In genomic region chr4:120668551-120668950, GRCm38 (mm10) we compare ENCODE assay signal across 10 mouse cellular contexts. TPM values are rescaled to one million over a fixed set of nuclear protein-coding genes. Genes with fewer than 3 reads are reported as not detected.
DNase-seq lines count a peak whose midpoint lies in the region; ATAC-seq lines count a peak whose summit lies in the region.
"Had no signal": no experiment of that assay in that cellular context is flagged by ENCODE, and none has a peak within 500 bp of the region (broad histone marks: within the 10 kb centered on the region; RNA-seq: fewer than 3 reads in every experiment).

No protein-coding gene starts in this region.

- DNase-seq in kidney, adult 11 months, result peak; percentile 30
- peak; percentile 38 to 60 for DNase-seq in adrenal gland, postnatal 36 days
- peak; percentile 47 to 54 for DNase-seq in heart, postnatal 14 days
- DNase-seq in thymus, postnatal 0 days (ENCODE audit: low spot score), result no peak
- DNase-seq: left cerebral cortex, postnatal 4 days had no signal

- no peaks in the 10 kb centered on the region for H3K9me3 ChIP-seq in kidney, embryonic 14.5 days (ENCODE audit: control insufficient read depth, low read length)
- no peaks in the 10 kb centered on the region for H3K9me3 ChIP-seq in liver, embryonic 16.5 days (replicated peaks; ENCODE audit: control insufficient read depth, low read length)
- H3K9me3 ChIP-seq in intestine, embryonic 16.5 days (ENCODE audit: control insufficient read depth, low read length), result no peaks in the 10 kb centered on the region
- H3K9me3 ChIP-seq: neural tube, embryonic 13.5 days had no signal

- H3K4me2 ChIP-seq in kidney, embryonic 14.5 days (replicated peaks; ENCODE audit: low read depth, low read length), result no peak overlapping the region
- H3K4me2 ChIP-seq in liver, embryonic 16.5 days (ENCODE audit: low read depth, low read length), result peak overlapping the region; percentile 95
- H3K4me2 ChIP-seq in intestine, embryonic 16.5 days (ENCODE audit: low read depth, low read length), result no peak overlapping the region

- 92% methylated on average over 4 of the region's 4 CpGs for WGBS in kidney, embryonic 14.5 days
- WGBS in liver, embryonic 16.5 days (ENCODE audit: insufficient replicate concordance), result 76% methylated on average over 4 of the region's 4 CpGs
- WGBS in intestine, embryonic 16.5 days, result 89% methylated on average over 4 of the region's 4 CpGs

- no peaks in the 10 kb centered on the region for H3K4me1 ChIP-seq in kidney, embryonic 14.5 days (ENCODE audit: control insufficient read depth, insufficient read depth, low read length)
- H3K4me1 ChIP-seq in liver, embryonic 16.5 days (ENCODE audit: control insufficient read depth, low read depth, low read length), result peaks cover 56% of the 10 kb centered on the region
- peaks cover 14% of the 10 kb centered on the region; the same call in 1 of the 2 replicates for H3K4me1 ChIP-seq in intestine, embryonic 16.5 days (ENCODE audit: control insufficient read depth, insufficient read depth, low read length)

- ATAC-seq in kidney, embryonic 14.5 days (ENCODE audit: low FRiP score, low TSS enrichment), result no peak
- no peak for ATAC-seq in liver, embryonic 16.5 days (ENCODE audit: low read depth)
- ATAC-seq in megakaryocyte-erythroid progenitor cell, adult 5-6 weeks (replicated peaks; ENCODE audit: low FRiP score, low TSS enrichment, poor library complexity, severe bottlenecking), result no peak
- no peak for ATAC-seq in intestine, embryonic 16.5 days

- no peak overlapping the region for H3K9ac ChIP-seq in kidney, embryonic 14.5 days (ENCODE audit: low read depth, low read length)
- peak overlapping the region; percentile 93 for H3K9ac ChIP-seq in liver, embryonic 16.5 days (ENCODE audit: low read depth, low read length)
- H3K9ac ChIP-seq in intestine, embryonic 16.5 days (ENCODE audit: low read depth, low read length), result no peak overlapping the region
- H3K9ac ChIP-seq: neural tube, embryonic 13.5 days had no signal

- no peaks in the 10 kb centered on the region for H3K36me3 ChIP-seq in kidney, embryonic 14.5 days (ENCODE audit: control insufficient read depth, insufficient read depth, low read length)
- no peaks in the 10 kb centered on the region for H3K36me3 ChIP-seq in liver, embryonic 16.5 days (ENCODE audit: control insufficient read depth, insufficient read depth)
- no peaks in the 10 kb centered on the region for H3K36me3 ChIP-seq in intestine, embryonic 16.5 days (ENCODE audit: control insufficient read depth, insufficient read depth, low read length)
- H3K36me3 ChIP-seq: neural tube, embryonic 13.5 days had no signal

- intact Hi-C loops in heart, postnatal 14 days (cut with DNase I), result loop anchor here (2.0 to 5.0 kb wide), 2 partner anchors 52 to 76 kb away; no protein-coding TSS in a partner anchor

- H3K4me3 ChIP-seq in kidney, embryonic 14.5 days (ENCODE audit: low read length), result no peak overlapping the region
- H3K4me3 ChIP-seq in liver, embryonic 16.5 days (ENCODE audit: low read depth, low read length), result peak overlapping the region; percentile 94
- H3K4me3 ChIP-seq in intestine, embryonic 16.5 days (ENCODE audit: low read length), result no peak overlapping the region
- H3K4me3 ChIP-seq: neural tube, embryonic 13.5 days had no signal

- no peak overlapping the region for H3K27ac ChIP-seq in kidney, embryonic 14.5 days (ENCODE audit: low read depth, low read length)
- peak overlapping the region; percentile 84 for H3K27ac ChIP-seq in liver, embryonic 16.5 days (ENCODE audit: low read length)
- H3K27ac ChIP-seq in intestine, embryonic 16.5 days (ENCODE audit: low read length), result no peak overlapping the region
- H3K27ac ChIP-seq: neural tube, embryonic 13.5 days had no signal

- H3K27me3 ChIP-seq in kidney, embryonic 14.5 days (ENCODE audit: control insufficient read depth, insufficient read depth, low read length), result peaks cover 22% of the 10 kb centered on the region
- H3K27me3 ChIP-seq in liver, embryonic 16.5 days (ENCODE audit: control insufficient read depth, insufficient read depth, low read depth, low read length), result no peaks in the 10 kb centered on the region
- peaks cover 9% of the 10 kb centered on the region; the same call in 1 of the 2 replicates for H3K27me3 ChIP-seq in intestine, embryonic 16.5 days (replicated peaks; ENCODE audit: control insufficient read depth, insufficient read depth, low read length)

RNA-seq across cellular contexts. Expression of gene Cited4, which starts 2.2 kb away (rescaled TPM):
- 9.3 and 11.0 TPM in 2 replicates for polyA plus RNA-seq in kidney, embryonic 14.5 days (2014; fragmentation: Nextera tagmentation; extraction: Ambion mirVana)
- 10 to 100 TPM in 1 of 2 experiments, 1 to 10 TPM in 1; 6.0 to 56.0 TPM for total RNA-seq in adrenal gland, postnatal 36 days (2021)
- total RNA-seq in heart, postnatal 14 days (2021), result 10 to 100 TPM; 57.5 to 61.8 TPM
- polyA plus RNA-seq in liver, embryonic 16.5 days (2015; fragmentation: Nextera tagmentation; extraction: Ambion mirVana), result 44.1 and 44.3 TPM in 2 replicates
- 36.4 and 47.4 TPM in 2 replicates for total RNA-seq in megakaryocyte-erythroid progenitor cell, adult 5-6 weeks (2014; fragmentation: Nextera tagmentation)
- 7.4 and 30.9 TPM in 2 replicates for total RNA-seq in megakaryocyte-erythroid progenitor cell, adult 5-6 weeks (2017)
- 3.8 and 4.1 TPM in 2 replicates for polyA plus RNA-seq in thymus, postnatal 0 days (2015; fragmentation: Nextera tagmentation; extraction: Ambion mirVana)
- 1.5 and 2.4 TPM in 2 replicates for polyA plus RNA-seq in intestine, embryonic 16.5 days (2015; fragmentation: Nextera tagmentation; extraction: Ambion mirVana)
